In genomic region chr10:83630899-83631298, GRCm38 (mm10) we compare ENCODE assay signal across 9 mouse cellular contexts. TPM values are rescaled to one million over a fixed set of nuclear protein-coding genes. Genes with fewer than 3 reads are reported as not detected.
DNase-seq lines count a peak whose midpoint lies in the region; ATAC-seq lines count a peak whose summit lies in the region.
"Had no signal": no experiment of that assay in that cellular context is flagged by ENCODE, and none has a peak within 500 bp of the region (broad histone marks: within the 10 kb centered on the region; RNA-seq: fewer than 3 reads in every experiment).

No protein-coding gene starts in this region.

- no peaks in the 10 kb centered on the region for H3K27me3 ChIP-seq in midbrain, embryonic 14.5 days (ENCODE audit: control insufficient read depth, insufficient read depth, low read length)
- H3K27me3 ChIP-seq in midbrain, embryonic 10.5 days (ENCODE audit: low read depth, poor library complexity, severe bottlenecking), result no peaks in the 10 kb centered on the region

- no peak overlapping the region; the same call in 1 of the 2 replicates for H3K27ac ChIP-seq in midbrain, embryonic 14.5 days (replicated peaks; ENCODE audit: low read depth, low read length)
- no peak overlapping the region for H3K27ac ChIP-seq in midbrain, embryonic 10.5 days (replicated peaks)

- intact Hi-C loops in gastrocnemius, postnatal 36 days (cut with DNase I), result no loop called here

- H3K9ac ChIP-seq in midbrain, embryonic 14.5 days (replicated peaks; ENCODE audit: low read length), result no peak overlapping the region

- DNase-seq in frontal cortex, postnatal 10 days (ENCODE audit: low spot score in 2 of 2), result peak; percentile 48 to 58
- no peak for DNase-seq in frontal cortex, postnatal 25 days (ENCODE audit: low spot score in 2 of 2)
- DNase-seq in midbrain, embryonic 14.5 days, result peak; percentile 44
- no peak for DNase-seq in midbrain, embryonic 10.5 days (ENCODE audit: low spot score)
- DNase-seq in cerebellum, postnatal 14 days, result peak; percentile 89 to 93
- DNase-seq in lung, postnatal 36 days, result peak; percentile 41
- DNase-seq in thymus, adult 18-20 months, result no peak
- no peak for DNase-seq in gastrocnemius, postnatal 36 days

- H3K4me1 ChIP-seq in midbrain, embryonic 14.5 days (ENCODE audit: control insufficient read depth, insufficient read depth, low read length), result peaks cover 9% of the 10 kb centered on the region; the same call in 1 of the 2 replicates
- H3K4me1 ChIP-seq in midbrain, embryonic 10.5 days, result peaks cover 40% of the 10 kb centered on the region

- 66% methylated on average over 3 of the region's 3 CpGs for WGBS in midbrain, embryonic 14.5 days
- WGBS in midbrain, embryonic 10.5 days, result 86% methylated on average over 3 of the region's 3 CpGs

- H3K36me3 ChIP-seq in midbrain, embryonic 14.5 days (ENCODE audit: control insufficient read depth, insufficient read depth, low read length), result peaks cover 31% of the 10 kb centered on the region
- H3K36me3 ChIP-seq in midbrain, embryonic 10.5 days, result peaks cover 36% of the 10 kb centered on the region

- no peak overlapping the region for H3K4me3 ChIP-seq in midbrain, embryonic 14.5 days (replicated peaks; ENCODE audit: low read depth, low read length)
- no peak overlapping the region for H3K4me3 ChIP-seq in midbrain, embryonic 10.5 days

- H3K4me2 ChIP-seq in midbrain, embryonic 14.5 days (ENCODE audit: low read length), result no peak overlapping the region

- no peak for ATAC-seq in midbrain, embryonic 14.5 days (ENCODE audit: low FRiP score, low TSS enrichment)
- ATAC-seq: intestine, embryonic 16.5 days had no signal

- no peaks in the 10 kb centered on the region for H3K9me3 ChIP-seq in midbrain, embryonic 14.5 days (ENCODE audit: control insufficient read depth, low read length)
- no peaks in the 10 kb centered on the region for H3K9me3 ChIP-seq in midbrain, embryonic 10.5 days (replicated peaks)

RNA-seq across cellular contexts. Expression of gene Appl2, which starts 17.6 kb away (rescaled TPM):
- 27.9 and 38.7 TPM in 2 replicates for polyA plus RNA-seq in midbrain, embryonic 14.5 days (2014; fragmentation: Nextera tagmentation; extraction: Ambion mirVana)
- polyA plus RNA-seq in midbrain, embryonic 10.5 days (2016; fragmentation: Nextera tagmentation; extraction: Ambion mirVana), result 30.8 and 37.0 TPM in 2 replicates
- total RNA-seq in gastrocnemius, postnatal 36 days (2021), result 10 to 100 TPM; 15.0 to 20.0 TPM

Comparison
In these comparisons a context has a peak if more than half of its experiments do, and no peak if none do; other contexts are left out.
1. DNase-seq: peak in frontal cortex, postnatal 10 days (2 of 2), midbrain, embryonic 14.5 days (single experiment), cerebellum, postnatal 14 days (2 of 2) and lung, postnatal 36 days (single experiment); none in frontal cortex, postnatal 25 days (0 of 2), midbrain, embryonic 10.5 days (single experiment), thymus, adult 18-20 months (0 of 2) and gastrocnemius, postnatal 36 days (0 of 2).